24 mouse cellular contexts compared by ENCODE assay signal in genomic region chr7:24537081-24537480, GRCm38 (mm10). TPM values are rescaled to one million over a fixed set of nuclear protein-coding genes. Genes with fewer than 3 reads are reported as not detected.
"Had no signal": no experiment of that assay in that cellular context is flagged by ENCODE, and none has a peak within 500 bp of the region (broad histone marks: within the 10 kb centered on the region; RNA-seq: fewer than 3 reads in every experiment).

No protein-coding gene starts in this region.

- H3K9ac ChIP-seq: intestine, embryonic 15.5 days; limb, embryonic 12.5 days; limb, embryonic 15.5 days; liver, embryonic 14.5 days; liver, postnatal 0 days; lung, embryonic 14.5 days; neural tube, embryonic 15.5 days had no signal

- DNase-seq: kidney, adult 8-10 months; layer of hippocampus, postnatal 36 days; left cerebral cortex, postnatal 4 days; liver, postnatal 0 days; lung, embryonic 14.5 days; lung, postnatal 36 days; thymus, adult 18-20 months; thymus, postnatal 36 days had no signal

- H3K9me3 ChIP-seq: intestine, embryonic 15.5 days; limb, embryonic 12.5 days; limb, embryonic 15.5 days; megakaryocyte, embryonic 14.5 days; midbrain, embryonic 13.5 days; neural tube, embryonic 15.5 days had no signal

- ATAC-seq: intestine, embryonic 15.5 days; liver, postnatal 0 days; lung, postnatal 0 days; midbrain, embryonic 13.5 days; midbrain, embryonic 16.5 days had no signal

- H3K4me3 ChIP-seq: intestine, embryonic 15.5 days; limb, embryonic 12.5 days; limb, embryonic 15.5 days; midbrain, embryonic 10.5 days; midbrain, embryonic 13.5 days; myocyte; neural tube, embryonic 15.5 days had no signal

- H3K27ac ChIP-seq: intestine, embryonic 15.5 days; limb, embryonic 12.5 days; limb, embryonic 15.5 days; liver, embryonic 14.5 days; midbrain, embryonic 10.5 days; midbrain, embryonic 13.5 days had no signal

- H3K27me3 ChIP-seq: intestine, embryonic 15.5 days; neural tube, embryonic 15.5 days had no signal

- H3K4me2 ChIP-seq: intestine, embryonic 15.5 days; limb, embryonic 12.5 days; limb, embryonic 15.5 days; liver, embryonic 11.5 days; lung, embryonic 14.5 days; midbrain, embryonic 13.5 days; neural tube, embryonic 15.5 days had no signal

RNA-seq across cellular contexts. Expression of gene Pinlyp, which starts 8.8 kb away (rescaled TPM):
- polyA plus RNA-seq: intestine, embryonic 15.5 days; limb, embryonic 12.5 days; liver, embryonic 11.5 days; liver, embryonic 14.5 days; liver, postnatal 0 days; lung, embryonic 14.5 days; midbrain, embryonic 13.5 days; midbrain, embryonic 16.5 days; neural tube, embryonic 11.5 days; neural tube, embryonic 15.5 days; small intestine, adult 2 months had no signal

RNA-seq across cellular contexts. Expression of gene AC161166.1, which starts 24.8 kb away (rescaled TPM):
- polyA plus RNA-seq: liver, embryonic 11.5 days; liver, embryonic 14.5 days; liver, postnatal 0 days; small intestine, adult 2 months; spleen, adult 2 months; urinary bladder, adult 2 months had no signal
